Mouse (Mus musculus) subcutaneous adipose tissue, adult 2 months (tissue): ENCODE measurements around the gene 2010106E10Rik. TPM values are rescaled to one million over a fixed set of nuclear protein-coding genes. Genes with fewer than 3 reads are reported as not detected.

Experiments used
- polyA plus RNA-seq: library from polyadenylated mRNA; depleted of rRNA; stranded (reverse); fragments of >200 nt; gene quantifications from 2 replicates; pipeline ENCODE4 v1.2.3, GENCODE M21; 2012; ENCODE audit warnings: low replicate concordance; rRNA removed

The 2010106E10Rik gene
- not detected in 2 replicates for polyA plus RNA-seq

GRCm38 (mm10) chrX:112494974-112495373 lies at the start of gene 2010106E10Rik:
Gene 2010106E10Rik, plus strand, starts transcription at chrX:112495274.

GRCm38 (mm10) chrX:112600511-112601305 lies 105.6 kb downstream of the 2010106E10Rik start, which contains the start of gene Zfp711:
Gene Zfp711, plus strand, starts transcription at chrX:112600526.

Other genes with a start within 250 kb of the 2010106E10Rik start
- 6.7 and 11.1 TPM in 2 replicates for gene Apool, start 183.9 kb upstream of the 2010106E10Rik start, polyA plus RNA-seq
- not detected in 2 replicates for gene Satl1, start 88.5 kb upstream of the 2010106E10Rik start, polyA plus RNA-seq
- 0.24 and 0.62 TPM in 2 replicates for gene Zfp711, start 105.3 kb downstream of the 2010106E10Rik start, polyA plus RNA-seq
- gene Pof1b, start 203.4 kb downstream of the 2010106E10Rik start, polyA plus RNA-seq: 0.36 TPM in 1 of 2 replicates, not detected in the other